Mouse (Mus musculus): ENCODE measurements around the gene Pnliprp2.
A peak's percentile ranks its signal among the peaks of the same experiment; 100 is the strongest.

Gene Pnliprp2

GRCm38 (mm10) chr19:58759423-58759822 lies at the start of gene Pnliprp2:
Gene Pnliprp2, plus strand, starts transcription at chr19:58759719.
- no peak for DNase-seq (ENCODE audit: low spot score)

DNA sequence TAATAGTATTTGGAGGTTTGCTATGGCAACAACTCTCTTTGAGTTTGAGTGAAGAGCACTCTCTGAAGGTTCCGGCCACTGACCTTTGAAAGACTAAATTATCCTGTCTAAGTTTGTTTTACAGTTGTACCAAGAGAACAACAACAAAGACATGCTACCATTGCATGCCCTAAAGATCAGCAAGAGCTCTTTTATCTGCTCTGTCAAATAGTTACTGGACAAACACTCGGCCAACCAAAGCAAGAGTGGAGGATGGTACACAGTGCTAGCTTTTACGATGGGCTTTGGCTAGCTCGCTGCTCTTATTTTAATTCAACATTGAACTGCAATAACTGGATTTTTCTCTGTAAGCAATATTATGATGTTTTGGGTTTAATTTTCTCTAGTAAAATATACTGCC lies 41.6 kb upstream of the Pnliprp2 start:
- no peak for DNase-seq (ENCODE audit: low spot score)

DNA sequence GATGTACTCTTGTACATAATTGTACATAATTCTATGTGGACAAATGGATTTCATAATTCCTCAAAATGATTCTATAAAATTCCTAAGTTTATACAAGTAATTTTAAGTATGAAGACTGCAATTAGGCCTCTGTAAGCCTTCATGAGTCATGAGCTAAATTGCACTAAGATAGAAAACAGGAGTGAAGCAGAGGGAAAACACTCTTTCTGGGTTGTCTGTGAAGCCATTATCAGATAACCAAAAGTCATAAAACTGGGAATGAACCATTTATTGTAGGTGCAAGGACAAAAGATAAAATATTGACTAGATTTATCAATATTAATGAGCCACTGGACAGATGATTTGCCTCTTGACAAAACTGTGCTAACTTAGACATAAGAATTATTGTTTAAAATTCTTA lies 39.1 kb upstream of the Pnliprp2 start:
- DNase-seq (ENCODE audit: low spot score) = no peak

- no peak for DNase-seq (ENCODE audit: low spot score)
Measured at GRCm38 (mm10) chr19:58726551-58726950, 33.0 kb upstream of the Pnliprp2 start.

DNA sequence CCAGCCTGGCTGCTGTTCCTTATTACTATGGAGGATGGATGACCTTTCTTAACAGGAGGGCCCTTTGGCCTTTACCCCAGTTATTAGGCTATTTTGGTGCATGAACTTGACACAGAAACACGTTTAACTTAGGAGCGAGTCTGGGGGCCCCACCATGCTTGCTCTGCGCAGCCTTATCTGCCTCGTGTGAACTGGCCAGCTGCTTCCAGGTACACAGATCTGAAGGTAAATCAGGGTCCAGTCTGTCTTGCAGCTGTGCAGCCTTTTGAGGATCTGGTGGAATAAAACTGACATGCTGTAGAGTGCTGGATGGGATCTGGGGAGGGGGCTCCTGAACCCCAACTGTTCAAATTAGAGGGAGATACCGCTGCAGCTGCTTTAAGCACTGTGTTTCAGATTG lies 31.8 kb upstream of the Pnliprp2 start:
- no peak for DNase-seq (ENCODE audit: low spot score)

GRCm38 (mm10) chr19:58728445-58729031 lies 31.0 kb upstream of the Pnliprp2 start, which contains the start of gene Pnliprp1:
Gene Pnliprp1, plus strand, starts transcription at chr19:58728887.
- no peak for DNase-seq (ENCODE audit: low spot score)

DNA sequence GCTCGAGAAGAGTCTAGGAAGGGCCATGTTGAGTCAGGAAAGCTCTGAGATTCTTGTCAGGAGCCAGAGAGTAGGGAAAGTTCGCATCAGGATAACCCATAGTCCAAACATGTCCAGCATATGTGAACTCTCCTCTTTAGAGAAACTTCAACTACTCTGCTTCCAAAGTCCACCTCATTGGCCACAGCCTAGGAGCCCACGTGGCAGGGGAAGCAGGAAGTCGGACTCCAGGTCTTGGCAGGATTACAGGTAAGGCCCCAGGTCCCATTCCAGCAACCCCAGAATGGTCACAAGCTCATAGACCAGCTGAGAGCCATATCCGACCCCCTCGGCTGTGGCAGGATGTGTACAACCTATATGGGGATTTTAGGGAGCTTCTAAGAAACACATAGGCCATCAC lies 26.3 kb upstream of the Pnliprp2 start:
- DNase-seq (ENCODE audit: low spot score) = no peak

GRCm38 (mm10) chr19:58738111-58738510 lies 21.4 kb upstream of the Pnliprp2 start:
- no peak for DNase-seq (ENCODE audit: low spot score)

GRCm38 (mm10) chr19:58741036-58741435 lies 18.5 kb upstream of the Pnliprp2 start:
- DNase-seq (ENCODE audit: low spot score) = no peak

GRCm38 (mm10) chr19:58742711-58743110 lies 16.8 kb upstream of the Pnliprp2 start:
- no peak for DNase-seq (ENCODE audit: low spot score)

GRCm38 (mm10) chr19:58743736-58744135 lies 15.8 kb upstream of the Pnliprp2 start:
- no peak for DNase-seq (ENCODE audit: low spot score)

GRCm38 (mm10) chr19:58747498-58748000 lies 12.0 kb upstream of the Pnliprp2 start:
- DNase-seq (ENCODE audit: low spot score) = no peak

- peak; percentile 17 for DNase-seq (ENCODE audit: low spot score)
Measured at GRCm38 (mm10) chr19:58750822-58751221, 8.7 kb upstream of the Pnliprp2 start.

DNA sequence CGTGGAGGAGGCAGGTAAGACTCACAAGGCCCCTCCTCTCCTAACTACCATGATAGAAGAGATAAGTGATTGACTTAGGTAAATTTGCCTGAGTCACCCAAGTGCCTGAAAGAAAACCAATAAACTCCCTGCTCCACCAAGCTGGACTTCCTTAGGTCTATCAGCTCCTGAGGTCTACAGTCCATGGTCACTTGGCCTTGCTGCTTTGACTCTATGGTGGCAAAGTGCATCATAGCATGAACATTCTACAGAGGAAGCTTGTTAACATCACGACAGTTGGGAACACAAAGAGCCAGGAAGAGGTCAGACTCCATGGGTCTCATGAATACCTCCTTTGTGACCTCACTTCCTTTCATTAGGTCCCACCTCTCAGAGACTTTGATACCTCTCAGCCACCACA lies 8.0 kb upstream of the Pnliprp2 start:
- DNase-seq (ENCODE audit: low spot score) = no peak

DNA sequence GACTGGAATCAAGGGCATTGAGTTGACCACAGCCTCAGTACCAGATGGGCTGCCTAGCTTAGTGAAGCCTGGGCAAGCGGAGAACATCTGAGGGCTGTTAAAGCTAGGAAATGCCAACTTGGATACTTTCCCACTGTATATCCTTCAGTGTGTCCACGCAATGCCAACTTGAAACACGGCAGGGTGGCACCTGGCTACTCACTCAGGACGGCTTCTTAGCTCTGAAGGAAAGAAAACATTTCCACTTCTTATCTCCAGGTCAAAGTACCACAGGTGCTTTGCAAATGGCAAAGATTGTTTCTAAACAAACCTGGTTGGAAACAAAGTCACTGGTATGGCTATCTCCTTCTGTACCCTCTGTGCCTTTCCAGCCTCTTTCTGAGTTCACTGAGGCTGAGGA lies 648 bp upstream of the Pnliprp2 start:
- DNase-seq (ENCODE audit: low spot score) = no peak

DNA sequence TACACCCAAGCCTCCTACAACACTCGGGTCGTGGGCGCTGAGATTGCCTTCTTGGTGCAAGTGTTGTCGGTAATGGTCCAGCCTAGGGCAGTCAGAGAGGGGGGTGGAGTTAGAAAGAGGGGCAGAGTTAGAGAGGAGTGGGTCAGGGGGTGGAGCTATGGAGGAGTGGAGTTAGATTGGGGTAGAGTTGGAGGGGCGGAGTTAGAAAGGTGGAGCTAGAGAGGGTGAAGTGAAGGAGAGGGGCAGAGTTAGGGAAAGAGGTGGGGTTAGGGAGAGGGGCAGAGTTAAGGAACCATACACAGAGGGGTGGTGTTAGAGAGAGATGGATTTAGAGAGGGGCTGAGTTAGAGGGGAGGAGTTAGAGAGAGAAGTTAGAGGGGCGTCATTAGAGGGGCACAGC lies 2.8 kb downstream of the Pnliprp2 start:
- no peak for DNase-seq (ENCODE audit: low spot score)

GRCm38 (mm10) chr19:58762848-58763541 lies 3.5 kb downstream of the Pnliprp2 start:
- peak; percentile 85 for DNase-seq (ENCODE audit: low spot score)

- no peak for DNase-seq (ENCODE audit: low spot score)
Measured at GRCm38 (mm10) chr19:58767329-58767728, 7.8 kb downstream of the Pnliprp2 start.

DNA sequence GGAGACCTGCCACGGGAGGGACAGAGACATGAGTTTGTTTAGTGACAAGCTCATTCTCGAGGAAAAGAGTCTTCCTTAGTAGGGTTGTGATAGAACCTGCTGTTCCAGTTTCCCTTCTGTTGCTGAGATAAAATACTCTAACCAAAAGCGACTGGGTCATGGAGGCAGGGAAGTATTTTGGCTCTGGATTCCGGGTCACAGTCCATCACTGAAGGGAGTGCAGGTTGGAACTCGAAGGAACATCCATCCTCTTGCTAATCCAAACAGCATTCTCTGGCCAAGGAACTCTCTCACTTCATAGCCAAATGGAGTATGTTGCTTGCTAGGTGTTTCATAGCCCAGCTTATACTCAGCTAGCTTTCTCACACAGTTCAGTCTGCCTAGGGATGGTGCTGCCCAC lies 16.9 kb downstream of the Pnliprp2 start:
- DNase-seq (ENCODE audit: low spot score) = no peak

DNA sequence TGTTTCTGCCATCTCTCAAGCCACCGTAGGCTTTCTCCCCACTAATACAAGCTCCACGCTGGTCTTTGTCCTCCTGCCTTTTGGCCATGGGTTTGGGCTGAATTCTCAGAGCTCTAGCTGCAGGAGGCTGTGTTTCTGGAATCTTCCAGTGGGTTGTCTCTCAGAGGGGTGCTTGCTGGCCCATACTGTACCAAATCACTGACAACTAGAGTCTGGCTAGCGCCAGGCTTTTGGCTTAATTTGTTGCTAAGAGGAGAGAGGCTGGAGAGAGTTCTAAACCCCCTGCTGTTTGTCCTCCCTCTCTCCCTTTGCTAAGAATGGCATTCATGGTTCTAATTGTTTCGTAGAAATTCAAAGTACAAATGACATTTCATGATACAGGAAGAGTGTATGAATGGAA lies 22.0 kb downstream of the Pnliprp2 start:
- no peak for DNase-seq (ENCODE audit: low spot score)

- no peak for DNase-seq (ENCODE audit: low spot score)
Measured at GRCm38 (mm10) chr19:58783938-58784337, 24.4 kb downstream of the Pnliprp2 start.

DNA sequence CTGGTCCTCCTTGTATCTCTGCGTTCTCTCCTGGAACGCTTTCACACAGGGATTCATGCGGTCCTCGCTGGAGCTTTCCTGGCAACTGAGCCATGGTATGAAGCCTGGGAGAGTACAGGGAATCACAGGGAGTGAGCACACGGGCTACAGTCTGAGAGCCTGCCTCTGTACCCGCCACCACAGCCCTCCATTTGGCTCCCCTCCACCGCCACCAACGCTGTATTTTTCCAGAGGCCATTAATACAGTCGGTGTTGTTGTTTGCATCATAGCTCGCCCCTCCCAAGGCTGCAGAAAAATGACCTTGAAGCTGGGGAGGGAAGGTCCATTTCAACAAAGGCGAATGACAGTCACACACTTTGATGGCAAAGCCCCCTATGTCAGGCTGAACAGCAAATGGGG lies 29.7 kb downstream of the Pnliprp2 start:
- no peak for DNase-seq (ENCODE audit: low spot score)

GRCm38 (mm10) chr19:58794284-58794683 lies 34.8 kb downstream of the Pnliprp2 start, which contains the start of gene 1700019N19Rik:
Gene 1700019N19Rik, minus strand, starts transcription at chr19:58794461.
- peak; percentile 71 for DNase-seq (ENCODE audit: low spot score)
